Mouse (Mus musculus) lung, embryonic 15.5 days (tissue): ENCODE measurements around the gene Phf8. TPM values are rescaled to one million over a fixed set of nuclear protein-coding genes. Genes with fewer than 3 reads are reported as not detected.
A peak's percentile ranks its signal among the peaks of the same experiment; 100 is the strongest.
"Not testable (repeated sequence)": the region's sequence is repeated elsewhere in the genome, so short reads cannot be mapped to it uniquely, and the experiment has no call there.

ENCODE experiments used
- ATAC-seq: fragments of 200-750 bp; cut with Nextera tagmentation; 2 replicates; pipeline ENCODE4 v1.8.0; 2017; ENCODE audit warnings: moderate number of reproducible peaks, borderline replicate concordance; ENCODE audit not compliant: low FRiP score, low TSS enrichment; ENCODE audit errors: extremely low read depth
- H3K27ac ChIP-seq: fragments of 300-500 bp; sonication (generic); 2 replicates; pipeline ENCODE4 v1.5.1; 2015; ENCODE audit warnings: moderate library complexity, mild to moderate bottlenecking, inconsistent platforms
- H3K27me3 ChIP-seq: fragments of 300-500 bp; sonication (generic); 2 replicates; pipeline ENCODE4 v1.6.1; 2015; ENCODE audit warnings: inconsistent platforms
- H3K36me3 ChIP-seq: fragments of 300-500 bp; sonication (generic); 2 replicates; pipeline ENCODE4 v1.6.1; 2015; ENCODE audit warnings: inconsistent platforms
- H3K4me1 ChIP-seq: fragments of 300-500 bp; sonication (generic); 2 replicates; pipeline ENCODE4 v1.6.1; 2015; ENCODE audit warnings: inconsistent platforms
- H3K4me2 ChIP-seq: fragments of 300-500 bp; sonication (generic); 2 replicates; pipeline ENCODE4 v1.6.1; 2015; ENCODE audit warnings: inconsistent platforms, mild to moderate bottlenecking, moderate library complexity
- H3K4me3 ChIP-seq: fragments of 300-500 bp; sonication (generic); 2 replicates; pipeline ENCODE4 v1.5.1; 2015; ENCODE audit warnings: mild to moderate bottlenecking, inconsistent platforms
- H3K9ac ChIP-seq: fragments of 300-500 bp; sonication (generic); 2 replicates; pipeline ENCODE4 v1.6.1; 2015; ENCODE audit warnings: inconsistent platforms
- H3K9me3 ChIP-seq: fragments of 300-500 bp; sonication (generic); 2 replicates; pipeline ENCODE4 v1.6.1; 2016; ENCODE audit warnings: inconsistent platforms
- WGBS: fragments of 180-500 bp; shearing (Covaris S2); methylation state at CpG from one replicate; pipeline ENCODE4 v1.1.7; 2015; 5-methylcytosine and 5-hydroxymethylcytosine counted together
- polyA plus RNA-seq: library from polyadenylated mRNA; unstranded; fragments of >200 nt; fragmentation: Nextera tagmentation; extraction: Ambion mirVana; gene quantifications from 2 replicates; pipeline ENCODE4 v1.2.1, GENCODE M21; 2015

Phf8 gene
- polyA plus RNA-seq = 13.1 and 17.1 TPM in 2 replicates

DNA sequence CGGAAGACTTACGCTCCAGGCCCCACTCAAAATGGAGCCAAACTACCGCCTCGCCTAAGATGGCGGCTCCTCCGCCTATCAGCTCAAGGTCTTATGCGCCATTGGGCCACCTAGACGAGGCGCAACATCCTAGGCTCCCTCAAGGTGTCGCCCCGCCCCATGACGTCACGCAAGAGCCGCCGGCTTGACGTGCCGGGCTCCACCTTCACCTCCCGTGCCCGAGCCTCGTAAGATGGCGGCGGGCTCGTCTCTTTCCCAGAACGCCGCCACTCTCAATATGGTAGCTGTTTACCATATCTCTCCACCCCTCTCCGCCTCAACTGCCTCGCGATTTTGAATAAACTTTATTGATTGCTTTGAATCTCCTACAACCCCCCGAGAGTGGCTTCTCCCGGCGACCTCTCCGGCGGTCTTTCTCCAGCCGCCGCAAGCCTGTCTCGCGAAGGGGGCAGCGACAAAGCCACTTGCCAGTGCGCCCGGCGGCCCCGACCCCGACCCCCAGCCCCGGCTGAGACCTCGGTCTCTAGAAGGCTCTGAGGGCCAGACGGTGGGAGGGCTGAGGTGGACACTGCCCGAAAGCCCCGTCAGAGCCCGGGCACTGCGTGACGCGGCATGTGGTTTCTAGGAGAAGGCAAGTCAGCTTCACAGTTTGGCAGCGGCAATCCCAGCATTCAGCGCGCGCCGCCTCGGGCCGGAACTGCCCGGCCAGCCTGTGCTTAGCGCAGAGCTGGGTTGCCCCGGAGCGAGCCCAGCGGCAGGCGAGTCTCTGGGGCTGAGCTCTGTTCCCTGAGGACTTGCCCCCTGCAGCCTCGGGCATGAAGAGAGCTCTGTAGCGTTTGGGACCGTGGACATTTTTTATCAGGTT lies at the start of gene Phf8:
Gene Phf8 (plus strand): TSS at position 215 of the 865 bp plus-strand sequence.
- ATAC-seq = peak; percentile 97
- Histone ChIP-seq H3K4me1 (0 out of 2 replicates have a peak, but pooled peaks cover 4% of the 10 kb centered on the region), H3K4me2 (peak within 1 kb of the TSS; percentile 61), H3K9me3 (no peaks in the 10 kb centered on the region), H3K27me3 (no peaks in the 10 kb centered on the region), H3K36me3 (no peaks in the 10 kb centered on the region), H3K9ac (peak within 1 kb of the TSS; percentile 60), H3K4me3 (peak within 1 kb of the TSS; percentile 61), H3K27ac (peak within 1 kb of the TSS; percentile 99)
- WGBS = 17% methylated on average over 68 of the region's 68 CpGs

DNA sequence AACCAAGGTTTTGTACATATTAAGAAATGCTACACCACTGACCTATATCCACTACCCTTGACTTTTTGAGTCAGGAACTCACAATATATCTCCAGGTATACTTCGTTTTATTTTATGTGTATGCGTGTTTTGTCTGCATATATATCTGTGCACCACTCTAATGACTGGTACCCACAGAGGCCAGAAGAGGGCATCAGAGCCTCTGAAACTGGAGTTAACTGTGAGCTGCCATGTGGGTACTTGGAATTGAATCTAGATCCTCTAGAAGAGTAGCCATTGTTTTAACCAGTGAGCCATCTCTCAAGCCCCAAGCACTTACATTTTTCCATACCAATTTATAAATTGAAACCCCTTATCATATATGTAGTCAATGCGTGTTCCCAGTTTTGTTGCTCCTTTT lies 32.3 kb upstream of the Phf8 start:
- Histone ChIP-seq H3K27me3 (no peaks in the 10 kb centered on the region), H3K9me3 (no peaks in the 10 kb centered on the region), H3K4me1 (no peaks in the 10 kb centered on the region), H3K9ac (no peak overlapping the region), H3K36me3 (no peaks in the 10 kb centered on the region), H3K4me3 (no peak overlapping the region), H3K4me2 (no peak overlapping the region), H3K27ac (no peak overlapping the region)
- no peak for ATAC-seq
- 82% methylated on average over 3 of the region's 3 CpGs for WGBS

DNA sequence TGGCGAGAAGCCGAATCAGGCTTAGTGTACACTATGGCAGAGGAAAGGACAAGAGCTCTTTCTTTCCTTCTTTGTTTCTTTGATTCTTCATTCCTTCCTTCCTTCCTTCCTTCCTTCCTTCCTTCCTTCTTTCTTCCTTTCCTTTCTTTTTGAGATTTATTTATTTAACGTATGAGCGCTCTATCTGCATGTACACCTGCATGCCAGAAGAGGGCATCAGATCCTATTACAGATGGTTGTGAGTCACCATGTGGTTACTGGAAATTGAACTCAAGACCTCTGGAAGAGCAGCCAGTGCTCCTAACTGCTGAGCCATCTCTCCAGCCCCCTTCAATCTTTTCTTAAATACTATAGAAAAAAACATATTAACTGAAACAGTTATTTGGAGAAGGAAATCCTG lies 27.2 kb upstream of the Phf8 start:
- H3K4me3 ChIP-seq, ATAC-seq, H3K27ac ChIP-seq, H3K36me3 ChIP-seq, H3K9me3 ChIP-seq, H3K9ac ChIP-seq, H3K4me2 ChIP-seq, H3K4me1 ChIP-seq, H3K27me3 ChIP-seq: not testable (repeated sequence)
- WGBS = 96% methylated on average over 4 of the region's 4 CpGs

DNA sequence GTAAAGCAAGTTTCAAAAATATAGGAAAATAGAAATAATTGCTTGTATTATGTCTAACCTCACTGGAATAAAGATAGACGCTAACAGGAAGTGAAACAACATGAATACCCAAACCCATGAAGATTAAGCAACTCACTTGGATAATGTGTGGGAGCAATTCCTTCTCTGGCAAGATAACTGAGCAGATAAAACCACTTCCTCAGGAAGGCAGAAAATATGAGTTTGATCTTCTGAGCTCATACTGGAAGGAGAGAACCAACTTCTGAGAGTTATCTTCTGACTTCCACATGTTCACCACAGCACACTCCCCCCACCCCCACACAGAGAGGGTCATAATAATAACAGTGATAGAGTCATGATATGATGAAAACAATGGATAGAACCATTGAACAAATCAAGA lies 23.9 kb upstream of the Phf8 start:
- WGBS = 74% methylated on average over 1 of the region's 1 CpGs
- Histone ChIP-seq H3K4me3 (no peak overlapping the region), H3K4me1 (no peaks in the 10 kb centered on the region), H3K36me3 (no peaks in the 10 kb centered on the region), H3K4me2 (no peak overlapping the region), H3K9me3 (no peaks in the 10 kb centered on the region), H3K27ac (no peak overlapping the region), H3K9ac (no peak overlapping the region), H3K27me3 (no peaks in the 10 kb centered on the region)
- ATAC-seq = no peak

DNA sequence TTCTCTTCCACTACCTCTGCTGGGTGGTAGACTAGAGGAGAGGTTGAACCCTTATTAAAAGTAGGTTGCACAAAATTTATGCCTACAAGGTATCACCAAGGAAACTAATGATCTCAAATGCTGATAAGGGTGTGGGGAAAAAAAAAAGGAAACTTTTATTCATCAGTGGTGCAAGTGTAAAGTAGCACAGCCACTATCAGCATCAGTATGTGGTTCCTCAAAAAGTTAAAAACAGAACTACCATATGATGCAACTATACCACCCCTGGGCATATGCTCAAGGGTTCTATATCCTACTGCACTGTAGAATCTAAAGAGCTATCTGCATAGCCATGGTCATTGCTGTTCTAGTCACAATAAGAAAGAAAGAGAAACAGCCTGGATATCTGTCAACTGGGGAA lies 11.9 kb upstream of the Phf8 start:
- Histone ChIP-seq H3K27me3 (no peaks in the 10 kb centered on the region), H3K27ac (no peak overlapping the region), H3K36me3 (no peaks in the 10 kb centered on the region), H3K4me3 (no peak overlapping the region), H3K4me2 (no peak overlapping the region), H3K9ac (no peak overlapping the region), H3K9me3 (no peaks in the 10 kb centered on the region), H3K4me1 (no peaks in the 10 kb centered on the region)
- ATAC-seq = no peak

- 77% methylated on average over 1 of the region's 1 CpGs for WGBS
- H3K27me3 ChIP-seq = no peaks in the 10 kb centered on the region
- no peaks in the 10 kb centered on the region for H3K36me3 ChIP-seq
- no peak overlapping the region for H3K4me3 ChIP-seq
- no peak for ATAC-seq
- no peaks in the 10 kb centered on the region for H3K9me3 ChIP-seq
- H3K4me2 ChIP-seq = no peak overlapping the region
- H3K27ac ChIP-seq = no peak overlapping the region
- no peak overlapping the region for H3K9ac ChIP-seq
- no peaks in the 10 kb centered on the region for H3K4me1 ChIP-seq
These were observed 10.6 kb upstream of the Phf8 start for GRCm38 (mm10) chrX:151509906-151510305.

GRCm38 (mm10) chrX:151513066-151513465 lies 7.4 kb upstream of the Phf8 start:
- no peak overlapping the region for H3K4me2 ChIP-seq
- no peaks in the 10 kb centered on the region for H3K9me3 ChIP-seq
- no peak overlapping the region for H3K27ac ChIP-seq
- no peaks in the 10 kb centered on the region for H3K27me3 ChIP-seq
- WGBS = 76% methylated on average over 3 of the region's 3 CpGs
- no peaks in the 10 kb centered on the region for H3K4me1 ChIP-seq
- H3K9ac ChIP-seq = no peak overlapping the region
- no peak for ATAC-seq
- no peak overlapping the region for H3K4me3 ChIP-seq
- H3K36me3 ChIP-seq = no peaks in the 10 kb centered on the region

DNA sequence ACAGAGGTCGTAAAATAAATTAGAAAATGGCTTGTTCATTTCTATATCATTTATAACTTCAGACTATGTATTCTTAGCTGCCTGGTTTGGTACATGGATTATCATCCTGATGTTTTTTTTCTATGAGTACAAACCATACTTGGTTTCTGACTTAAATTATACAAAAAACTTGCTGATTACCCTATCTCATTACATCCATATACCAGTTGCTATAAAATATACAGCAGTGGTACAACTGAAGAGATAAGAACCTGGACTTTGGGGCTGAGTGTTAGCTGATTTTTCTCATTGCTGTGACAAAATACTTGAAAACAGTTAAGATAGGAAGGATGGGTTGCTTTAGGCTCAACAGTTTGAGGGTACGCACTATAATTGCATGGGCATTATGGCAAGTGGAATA lies 6.8 kb upstream of the Phf8 start:
- no peaks in the 10 kb centered on the region for H3K27me3 ChIP-seq
- WGBS = 85% methylated on average over 2 of the region's 2 CpGs
- no peak overlapping the region for H3K9ac ChIP-seq
- no peak overlapping the region for H3K27ac ChIP-seq
- no peak overlapping the region for H3K4me3 ChIP-seq
- H3K9me3 ChIP-seq = no peaks in the 10 kb centered on the region
- H3K36me3 ChIP-seq = no peaks in the 10 kb centered on the region
- no peaks in the 10 kb centered on the region for H3K4me1 ChIP-seq
- no peak for ATAC-seq
- H3K4me2 ChIP-seq = no peak overlapping the region

GRCm38 (mm10) chrX:151518181-151518580 lies 2.3 kb upstream of the Phf8 start:
- no peak for ATAC-seq
- H3K4me3 ChIP-seq = no peak overlapping the region
- no peaks in the 10 kb centered on the region for H3K27me3 ChIP-seq
- H3K9me3 ChIP-seq = no peaks in the 10 kb centered on the region
- no peak overlapping the region for H3K27ac ChIP-seq
- no peaks in the 10 kb centered on the region for H3K36me3 ChIP-seq
- H3K4me2 ChIP-seq = no peak overlapping the region
- H3K9ac ChIP-seq = no peak overlapping the region
- 43% methylated on average over 1 of the region's 1 CpGs for WGBS
- H3K4me1 ChIP-seq = 0 out of 2 replicates have a peak, but pooled peaks cover 4% of the 10 kb centered on the region

- Histone ChIP-seq H3K27me3 (no peaks in the 10 kb centered on the region), H3K9ac (peak overlapping the region; percentile 46; the same call in 1 of the 2 replicates), H3K9me3 (no peaks in the 10 kb centered on the region), H3K4me3 (peak overlapping the region; percentile 61), H3K36me3 (no peaks in the 10 kb centered on the region), H3K27ac (peak overlapping the region; percentile 99), H3K4me2 (peak overlapping the region; percentile 61), H3K4me1 (0 out of 2 replicates have a peak, but pooled peaks cover 4% of the 10 kb centered on the region)
- WGBS = 21% methylated on average over 17 of the region's 17 CpGs
- ATAC-seq = no peak; the same call in 1 of the 2 replicates
These were observed 380 bp upstream of the Phf8 start for GRCm38 (mm10) chrX:151520127-151520457.

GRCm38 (mm10) chrX:151521786-151522522 lies 1.5 kb downstream of the Phf8 start:
- Histone ChIP-seq H3K4me3 (peak overlapping the region; percentile 61), H3K36me3 (no peaks in the 10 kb centered on the region), H3K27me3 (no peaks in the 10 kb centered on the region), H3K9ac (peak overlapping the region; percentile 60), H3K9me3 (no peaks in the 10 kb centered on the region), H3K4me1 (0 out of 2 replicates have a peak, but pooled peaks cover 4% of the 10 kb centered on the region), H3K4me2 (peak overlapping the region; percentile 61), H3K27ac (peak overlapping the region; percentile 99; the same call in 1 of the 2 replicates)
- 19% methylated on average over 25 of the region's 25 CpGs for WGBS
- ATAC-seq = no peak

DNA sequence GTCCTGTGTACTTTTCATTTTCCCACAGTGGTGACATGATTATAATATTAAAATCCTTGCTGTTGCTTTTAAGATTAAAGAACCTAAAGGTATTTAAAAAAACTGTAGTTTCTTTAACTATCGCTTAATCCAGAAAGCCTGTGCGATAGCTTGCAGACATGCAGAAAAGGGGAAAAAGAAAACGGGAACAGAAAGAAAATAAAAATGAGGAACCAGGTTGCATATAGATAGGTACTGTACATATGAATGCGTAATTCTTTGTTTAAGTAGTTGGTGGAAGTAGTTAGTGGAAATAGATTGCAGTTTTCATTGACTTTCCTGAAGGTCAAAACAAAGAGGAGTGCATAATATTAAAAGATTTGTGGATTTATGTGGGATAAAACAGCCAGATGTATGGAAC lies 32.9 kb downstream of the Phf8 start:
- Histone ChIP-seq H3K4me1 (no peaks in the 10 kb centered on the region), H3K27me3 (no peaks in the 10 kb centered on the region), H3K9ac (no peak overlapping the region), H3K36me3 (0 out of 2 replicates have a peak, but pooled peaks cover 3% of the 10 kb centered on the region), H3K4me2 (no peak overlapping the region), H3K9me3 (no peaks in the 10 kb centered on the region), H3K27ac (no peak overlapping the region), H3K4me3 (no peak overlapping the region)
- WGBS = 90% methylated on average over 4 of the region's 4 CpGs
- ATAC-seq = no peak
